Mouse (Mus musculus): ENCODE measurements around the gene Pim1. TPM values are rescaled to one million over a fixed set of nuclear protein-coding genes. Genes with fewer than 3 reads are reported as not detected.

The Pim1 gene
- polyA plus RNA-seq, 1 experiment from 2014 or later = 16.0 TPM

DNA sequence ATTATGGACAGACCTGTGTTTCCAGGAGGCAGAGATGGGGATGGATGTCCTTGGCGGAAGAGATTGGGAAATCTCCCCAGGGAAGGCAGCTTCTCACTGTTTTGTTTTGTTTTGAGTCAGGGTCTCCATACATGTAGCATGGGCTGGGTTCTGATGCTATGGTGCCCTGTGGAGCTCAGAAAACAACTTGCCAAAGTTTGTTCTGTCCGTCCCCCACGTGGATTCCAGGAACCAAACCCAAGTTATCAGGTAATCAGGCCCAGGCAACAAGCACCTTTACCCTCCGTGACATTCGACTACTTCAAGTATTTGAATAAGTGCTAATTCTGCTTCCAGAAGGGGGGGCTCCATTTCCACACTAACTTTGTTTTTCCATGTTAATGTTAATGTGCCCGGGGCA is 9.0 kb downstream of the Pim1 start:
- no peak overlapping the region for H3K4me3 ChIP-seq (ENCODE audit: low read depth, low read length)
- peaks cover 8% of the 10 kb centered on the region for H3K36me3 ChIP-seq (ENCODE audit: insufficient read depth)
- no peaks in the 10 kb centered on the region for H3K9me3 ChIP-seq (ENCODE audit: low read depth, low read length)
- no peak overlapping the region for H3K27ac ChIP-seq (ENCODE audit: low read depth)
- 53% methylated on average over 6 of the region's 6 CpGs for WGBS
- TF ChIP-seq CTCF (IDR thresholded peaks at IDR 0.05; ENCODE audit: low read depth) = no peak
- H3K4me1 ChIP-seq (ENCODE audit: insufficient read depth) = no peaks in the 10 kb centered on the region
- H3K4me2 ChIP-seq = no peak overlapping the region
- ATAC-seq (ENCODE audit: insufficient read depth) (no peak), DNase-seq (no peak)
- H3K9ac ChIP-seq = no peak overlapping the region
- H3K27me3 ChIP-seq (ENCODE audit: insufficient read depth, low read length) = no peaks in the 10 kb centered on the region

DNA sequence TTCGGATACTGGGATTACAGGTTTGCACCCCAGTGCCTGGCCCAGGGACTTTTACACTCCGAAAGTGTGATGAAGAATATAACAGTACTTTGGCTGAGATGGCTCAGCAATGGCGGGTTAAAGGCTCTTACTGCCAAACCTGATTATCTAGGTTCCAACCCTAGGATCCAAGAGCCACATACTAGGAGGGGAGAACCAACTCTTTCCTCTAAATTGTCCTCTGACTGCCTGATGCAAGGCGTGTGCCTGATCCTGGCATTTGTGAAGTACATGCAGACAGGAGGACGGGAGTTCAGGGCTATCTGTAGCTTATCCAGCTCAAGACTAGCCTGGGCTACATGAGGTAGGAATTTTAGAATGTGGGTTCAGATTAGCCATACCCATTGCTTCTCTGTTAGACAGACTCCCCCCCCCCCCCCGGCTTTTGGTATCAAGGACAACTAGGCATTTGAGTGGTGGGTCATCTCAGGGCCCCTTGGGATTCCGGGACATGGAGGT is 9.7 kb downstream of the Pim1 start:
- ATAC-seq (ENCODE audit: insufficient read depth) (no peak), DNase-seq (no peak)
- H3K4me1 ChIP-seq (ENCODE audit: insufficient read depth) = no peaks in the 10 kb centered on the region
- WGBS = 74% methylated on average over 7 of the region's 7 CpGs
- no peak overlapping the region for H3K9ac ChIP-seq
- H3K27ac ChIP-seq (ENCODE audit: low read depth) = peak overlapping the region; percentile 42; the same call in 1 of the 2 replicates
- no peak for TF ChIP-seq CTCF (IDR thresholded peaks at IDR 0.05; ENCODE audit: low read depth)
- no peaks in the 10 kb centered on the region for H3K27me3 ChIP-seq (ENCODE audit: insufficient read depth, low read length)
- no peaks in the 10 kb centered on the region for H3K9me3 ChIP-seq (ENCODE audit: low read depth, low read length)
- no peak overlapping the region for H3K4me2 ChIP-seq
- peaks cover 4% of the 10 kb centered on the region; the same call in 1 of the 2 replicates for H3K36me3 ChIP-seq (ENCODE audit: insufficient read depth)
- no peak overlapping the region for H3K4me3 ChIP-seq (ENCODE audit: low read depth, low read length)

DNA sequence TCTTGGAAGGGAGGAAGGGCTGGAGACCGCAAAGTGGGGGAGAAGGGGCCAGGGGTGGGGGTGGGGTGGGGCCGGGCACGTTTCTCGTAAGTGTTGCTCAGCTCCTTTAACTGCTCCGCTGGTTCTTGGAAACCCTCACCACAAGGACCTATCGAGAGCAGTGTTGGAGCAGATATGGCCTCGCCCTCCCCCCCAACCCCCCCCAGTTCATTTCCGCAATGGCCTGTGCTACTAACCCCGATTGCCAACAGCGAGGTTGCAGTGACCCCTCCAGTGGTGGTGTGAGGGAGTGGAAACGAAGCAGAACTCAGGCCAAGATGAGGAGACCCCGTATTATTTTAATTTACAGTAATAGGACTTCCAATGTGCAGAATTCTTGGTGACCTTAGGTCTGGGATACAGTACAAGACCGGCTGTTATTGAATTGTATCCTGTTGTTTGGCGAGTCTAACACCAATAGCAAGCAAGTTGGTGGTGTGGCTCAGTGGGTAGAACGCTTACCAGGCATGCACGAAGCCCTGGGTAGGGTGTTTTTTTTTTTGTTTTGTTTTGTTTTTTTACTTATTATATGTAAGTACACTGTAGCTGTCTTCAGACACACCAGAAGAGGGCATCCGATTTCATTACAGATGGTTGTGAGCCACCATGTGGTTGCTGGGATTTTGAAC is 10.4 kb downstream of the Pim1 start:
- TF ChIP-seq CTCF (IDR thresholded peaks at IDR 0.05; ENCODE audit: low read depth) = no peak
- no peak for DNase-seq

DNA sequence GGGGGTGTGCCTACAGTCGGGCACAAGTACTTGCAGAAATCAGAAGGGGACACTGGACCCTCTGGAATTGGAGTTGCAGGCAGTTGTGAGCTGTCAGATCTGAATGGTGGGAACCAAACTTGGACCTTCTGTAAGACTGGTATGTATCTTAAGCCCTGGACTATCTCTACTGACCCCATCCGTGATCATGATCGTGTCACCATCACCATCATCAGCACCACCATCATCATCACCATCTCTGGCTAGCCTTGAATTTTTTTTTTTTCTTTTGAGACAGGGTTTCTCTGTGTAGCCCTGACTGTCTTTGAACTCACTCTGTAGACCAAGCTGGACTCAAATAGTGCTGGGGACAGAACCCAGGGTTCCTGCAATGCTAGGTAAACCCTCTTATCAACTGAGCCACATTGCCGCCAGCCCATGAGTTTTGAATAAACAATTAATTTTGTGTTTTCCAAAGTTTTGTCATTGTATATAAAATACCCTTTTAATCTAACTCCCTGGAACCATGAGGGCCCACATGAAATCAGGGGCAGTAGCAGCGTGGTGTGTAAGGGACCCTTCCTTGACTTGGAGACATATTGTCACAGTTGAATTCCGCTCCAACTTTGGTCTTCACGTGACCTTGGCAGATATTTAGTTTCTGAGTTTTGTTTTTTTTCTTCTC is 11.6 kb downstream of the Pim1 start:
- no peak for DNase-seq
- Histone ChIP-seq H3K4me2 (peak overlapping the region; percentile 58), H3K9ac (no peak overlapping the region; the same call in 1 of the 2 replicates)

More for the DNA sequence above, 10.4 kb downstream of the Pim1 start:
- peaks cover 4% of the 10 kb centered on the region; the same call in 1 of the 2 replicates for H3K36me3 ChIP-seq (ENCODE audit: insufficient read depth)
- no peak overlapping the region for H3K27ac ChIP-seq (ENCODE audit: low read depth)
- no peak overlapping the region for H3K4me3 ChIP-seq (ENCODE audit: low read depth, low read length)
- ATAC-seq (ENCODE audit: insufficient read depth) = peak; percentile 49
- WGBS = 66% methylated on average over 17 of the region's 17 CpGs
- H3K27me3 ChIP-seq (ENCODE audit: insufficient read depth, low read length) = no peaks in the 10 kb centered on the region
- H3K9ac ChIP-seq = no peak overlapping the region
- H3K4me1 ChIP-seq (ENCODE audit: insufficient read depth) = no peaks in the 10 kb centered on the region
- H3K4me2 ChIP-seq = no peak overlapping the region
- H3K9me3 ChIP-seq (ENCODE audit: low read depth, low read length) = no peaks in the 10 kb centered on the region

DNA sequence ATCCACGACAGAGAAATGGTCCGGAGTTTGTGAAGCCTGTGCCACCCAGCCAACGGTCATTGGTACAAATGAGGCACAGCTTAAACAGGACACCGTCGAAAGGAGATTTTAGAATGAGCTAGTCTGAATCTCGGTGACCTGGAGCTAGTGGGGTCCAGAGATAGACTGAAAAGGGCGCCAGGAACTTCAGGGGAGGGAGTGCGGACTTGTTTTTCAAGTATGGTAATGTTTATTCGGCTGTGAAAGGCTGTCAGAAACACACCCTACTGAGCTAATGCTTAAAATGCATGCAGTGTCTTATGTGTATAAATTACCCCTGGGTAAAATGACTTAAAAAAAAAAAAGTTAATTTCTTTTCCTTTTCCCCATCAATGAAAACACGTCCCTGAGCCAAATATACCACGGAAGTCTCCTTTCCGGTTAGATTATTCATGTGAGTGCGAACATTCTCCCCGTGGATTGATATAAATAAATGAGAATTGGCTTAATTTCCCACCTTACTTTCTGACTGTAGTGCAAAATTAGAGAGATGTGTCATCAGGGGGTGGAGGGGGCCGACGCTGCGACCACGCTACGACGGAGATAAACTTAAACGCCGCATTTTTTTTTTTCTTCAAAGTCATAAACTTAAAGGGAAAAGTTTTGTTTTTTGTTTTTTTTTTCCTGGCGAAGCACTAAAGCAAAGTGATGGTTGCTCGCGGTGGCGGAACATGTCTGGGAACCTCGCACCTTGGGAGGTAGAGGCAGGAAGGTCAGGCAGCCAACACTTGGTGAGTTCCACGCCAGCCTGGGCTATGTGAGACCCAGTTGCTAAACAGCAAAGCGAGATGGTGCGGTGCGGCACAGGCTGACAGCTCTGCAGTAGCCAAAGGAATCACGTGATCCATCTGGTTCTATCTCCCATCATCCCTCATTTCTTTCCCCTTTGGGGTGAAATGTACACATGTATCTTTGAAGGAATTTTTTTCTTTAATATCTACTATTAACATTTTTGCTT is 12.4 kb downstream of the Pim1 start:
- ATAC-seq (ENCODE audit: insufficient read depth) (no peak), DNase-seq (peak; percentile 45)
- Histone ChIP-seq H3K36me3 (ENCODE audit: insufficient read depth) (no peaks in the 10 kb centered on the region), H3K9ac (peak overlapping the region; percentile 9), H3K27me3 (ENCODE audit: insufficient read depth, low read length) (no peaks in the 10 kb centered on the region), H3K27ac (ENCODE audit: low read depth) (0 out of 2 replicates have a peak overlapping the region, but pooled peaks have one; percentile 20), H3K4me3 (ENCODE audit: low read depth, low read length) (peak overlapping the region; percentile 19; the same call in 1 of the 2 replicates), H3K4me1 (ENCODE audit: insufficient read depth) (no peaks in the 10 kb centered on the region), H3K9me3 (ENCODE audit: low read depth, low read length) (no peaks in the 10 kb centered on the region), H3K4me2 (peak overlapping the region; percentile 58)
- WGBS = 9% methylated on average over 32 of the region's 32 CpGs
- no peak for TF ChIP-seq CTCF (IDR thresholded peaks at IDR 0.05; ENCODE audit: low read depth)

More for the DNA sequence above, 11.6 kb downstream of the Pim1 start:
- 0 out of 2 replicates have a peak overlapping the region, but pooled peaks have one; percentile 20 for H3K27ac ChIP-seq (ENCODE audit: low read depth)
- H3K27me3 ChIP-seq (ENCODE audit: insufficient read depth, low read length) = no peaks in the 10 kb centered on the region
- no peak for TF ChIP-seq CTCF (IDR thresholded peaks at IDR 0.05; ENCODE audit: low read depth)
- no peak for ATAC-seq (ENCODE audit: insufficient read depth)
- H3K4me1 ChIP-seq (ENCODE audit: insufficient read depth) = no peaks in the 10 kb centered on the region
- no peak overlapping the region for H3K4me3 ChIP-seq (ENCODE audit: low read depth, low read length)
- no peaks in the 10 kb centered on the region for H3K36me3 ChIP-seq (ENCODE audit: insufficient read depth)
- 58% methylated on average over 7 of the region's 7 CpGs for WGBS
- no peaks in the 10 kb centered on the region for H3K9me3 ChIP-seq (ENCODE audit: low read depth, low read length)

DNA sequence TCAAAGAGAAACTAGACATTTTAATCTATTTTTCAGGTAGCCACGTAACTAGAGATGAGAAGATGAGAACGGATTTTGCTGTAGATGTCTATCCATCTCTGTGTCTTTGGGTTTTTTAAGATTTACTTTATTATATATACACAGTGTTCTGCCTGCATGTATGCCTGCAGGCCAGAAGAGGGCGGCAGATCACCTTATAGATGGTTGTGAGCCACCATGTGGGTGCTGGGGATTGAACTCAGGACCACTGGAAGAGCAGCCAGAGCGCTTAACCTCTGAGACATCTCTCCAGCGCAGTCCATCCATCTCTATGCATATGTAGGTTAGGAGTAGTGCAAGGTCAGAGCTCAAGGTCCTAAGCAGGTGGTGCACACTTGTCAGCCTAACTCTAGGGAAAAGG is 13.1 kb downstream of the Pim1 start:
- peak; percentile 51 for TF ChIP-seq CTCF (IDR thresholded peaks at IDR 0.05; ENCODE audit: low read depth)
- Histone ChIP-seq H3K36me3 (ENCODE audit: insufficient read depth) (no peaks in the 10 kb centered on the region), H3K9ac (no peak overlapping the region), H3K4me3 (ENCODE audit: low read depth, low read length) (no peak overlapping the region), H3K4me2 (no peak overlapping the region; the same call in 1 of the 2 replicates), H3K9me3 (ENCODE audit: low read depth, low read length) (no peaks in the 10 kb centered on the region), H3K4me1 (ENCODE audit: insufficient read depth) (no peaks in the 10 kb centered on the region), H3K27me3 (ENCODE audit: insufficient read depth, low read length) (no peaks in the 10 kb centered on the region), H3K27ac (ENCODE audit: low read depth) (no peak overlapping the region)
- ATAC-seq (ENCODE audit: insufficient read depth) (no peak), DNase-seq (peak; percentile 25)
- whole genome bisulfite sequencing = 75% methylated on average over 5 of the region's 5 CpGs

Data from lung, embryonic 14.5 days (tissue).